Mouse (Mus musculus): Measurements from ENCODE around the gene Renbp. TPM values are rescaled to one million over a fixed set of nuclear protein-coding genes. Genes with fewer than 3 reads are reported as not detected.

Gene Renbp
- polyA plus RNA-seq, 1 experiment from 2014 or later = 15.2 TPM

- Histone ChIP-seq H3K27me3 (replicated peaks; ENCODE audit: control insufficient read depth, insufficient read depth, low read length) (no peaks in the 10 kb centered on the region), H3K27ac (ENCODE audit: low read depth, low read length) (peak overlapping the region; percentile 77), H3K4me1 (ENCODE audit: control insufficient read depth, insufficient read depth, low read depth, low read length) (peaks cover 6% of the 10 kb centered on the region; the same call in 1 of the 2 replicates), H3K4me3 (ENCODE audit: low read length) (peak overlapping the region; percentile 55), H3K4me2 (ENCODE audit: low read length) (peak overlapping the region; percentile 60), H3K36me3 (ENCODE audit: control insufficient read depth, insufficient read depth, low read length) (no peaks in the 10 kb centered on the region), H3K9ac (ENCODE audit: low read depth, low read length) (peak overlapping the region; percentile 80), H3K9me3 (ENCODE audit: control insufficient read depth, low read length) (no peaks in the 10 kb centered on the region)
- ATAC-seq = peak; percentile 69
- WGBS = 18% methylated on average over 28 of the region's 48 CpGs
These were observed 50.2 kb downstream of the Renbp start for GRCm38 (mm10) chrX:73880194-73881035.

DNA sequence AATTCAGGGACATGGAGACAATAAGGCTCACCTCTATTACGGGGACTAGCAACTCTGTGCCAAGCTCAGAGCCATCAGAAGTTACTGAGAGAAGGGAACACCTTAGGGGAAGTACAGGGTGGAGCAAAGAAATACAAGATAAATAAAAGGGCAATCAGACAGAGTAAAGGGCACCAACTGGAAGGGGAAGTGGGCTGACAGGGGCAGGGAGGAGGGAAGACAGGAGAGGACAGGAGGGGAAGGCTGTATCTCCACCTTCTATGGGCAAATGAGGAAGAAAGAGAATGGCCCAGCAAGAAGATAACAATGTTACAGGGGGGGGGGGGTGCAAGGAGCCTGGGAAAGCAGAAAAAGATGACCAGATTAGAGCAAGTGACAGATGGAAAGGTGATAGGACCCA, 53.6 kb downstream of the Renbp start:
- H3K4me1 ChIP-seq (ENCODE audit: control insufficient read depth, insufficient read depth, low read depth, low read length) = peaks cover 6% of the 10 kb centered on the region; the same call in 1 of the 2 replicates
- H3K36me3 ChIP-seq (ENCODE audit: control insufficient read depth, insufficient read depth, low read length) = no peaks in the 10 kb centered on the region
- no peak overlapping the region for H3K27ac ChIP-seq (ENCODE audit: low read depth, low read length)
- 64% methylated on average over 1 of the region's 1 CpGs for WGBS
- ATAC-seq = no peak
- no peak overlapping the region for H3K9ac ChIP-seq (ENCODE audit: low read depth, low read length)
- no peaks in the 10 kb centered on the region for H3K9me3 ChIP-seq (ENCODE audit: control insufficient read depth, low read length)
- peak overlapping the region; percentile 45 for H3K4me2 ChIP-seq (ENCODE audit: low read length)
- no peak overlapping the region for H3K4me3 ChIP-seq (ENCODE audit: low read length)
- H3K27me3 ChIP-seq (replicated peaks; ENCODE audit: control insufficient read depth, insufficient read depth, low read length) = no peaks in the 10 kb centered on the region

DNA sequence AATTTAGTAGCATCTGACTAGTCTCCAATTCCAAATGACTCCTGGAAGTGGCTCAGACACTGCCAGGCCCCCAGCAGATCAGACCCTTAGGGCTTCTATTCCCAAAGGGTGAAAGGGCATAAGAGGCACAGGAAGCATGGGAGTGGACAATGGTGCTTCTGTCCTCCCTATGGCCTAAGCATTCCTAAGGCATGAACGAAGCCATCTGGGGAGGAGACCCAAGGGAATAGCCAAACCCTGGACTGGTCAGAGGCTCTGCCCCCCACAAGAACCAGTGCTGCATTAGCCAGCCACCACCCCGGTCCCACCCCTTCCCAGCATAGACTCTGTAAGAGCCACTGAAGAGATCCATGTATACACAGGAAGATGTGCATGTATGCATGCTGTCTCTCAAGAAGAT, 54.8 kb downstream of the Renbp start:
- peaks cover 6% of the 10 kb centered on the region; the same call in 1 of the 2 replicates for H3K4me1 ChIP-seq (ENCODE audit: control insufficient read depth, insufficient read depth, low read depth, low read length)
- no peaks in the 10 kb centered on the region for H3K27me3 ChIP-seq (replicated peaks; ENCODE audit: control insufficient read depth, insufficient read depth, low read length)
- no peak for ATAC-seq
- H3K9me3 ChIP-seq (ENCODE audit: control insufficient read depth, low read length) = no peaks in the 10 kb centered on the region
- H3K36me3 ChIP-seq (ENCODE audit: control insufficient read depth, insufficient read depth, low read length) = no peaks in the 10 kb centered on the region
- no peak overlapping the region for H3K9ac ChIP-seq (ENCODE audit: low read depth, low read length)
- H3K27ac ChIP-seq (ENCODE audit: low read depth, low read length) = no peak overlapping the region
- no peak overlapping the region for H3K4me3 ChIP-seq (ENCODE audit: low read length)
- H3K4me2 ChIP-seq (ENCODE audit: low read length) = peak overlapping the region; percentile 45
- 70% methylated on average over 2 of the region's 2 CpGs for WGBS

Other genes with a start within 250 kb of the Renbp start
- 144 and 154 TPM in 2 replicates for gene Bcap31, start 214.7 kb downstream of the Renbp start, polyA plus RNA-seq (2015; fragmentation: Nextera tagmentation; extraction: Ambion mirVana)
- gene Abcd1, start 214.3 kb downstream of the Renbp start, polyA plus RNA-seq (2015; fragmentation: Nextera tagmentation; extraction: Ambion mirVana) = 13.1 and 13.2 TPM in 2 replicates
- 0.90 and 1.2 TPM in 2 replicates for gene Plxnb3, start 173.8 kb downstream of the Renbp start, polyA plus RNA-seq (2015; fragmentation: Nextera tagmentation; extraction: Ambion mirVana)
- 1.9 and 4.4 TPM in 2 replicates for gene Srpk3, start 156.4 kb downstream of the Renbp start, polyA plus RNA-seq (2015; fragmentation: Nextera tagmentation; extraction: Ambion mirVana)
- 275 and 285 TPM in 2 replicates for gene Idh3g, start 144.0 kb downstream of the Renbp start, polyA plus RNA-seq (2015; fragmentation: Nextera tagmentation; extraction: Ambion mirVana)
- gene Ssr4, start 143.8 kb downstream of the Renbp start, polyA plus RNA-seq (2015; fragmentation: Nextera tagmentation; extraction: Ambion mirVana) = 145 and 162 TPM in 2 replicates
- 3.1 and 4.0 TPM in 2 replicates for gene Pdzd4, start 105.9 kb downstream of the Renbp start, polyA plus RNA-seq (2015; fragmentation: Nextera tagmentation; extraction: Ambion mirVana)
- 0.11 and 0.20 TPM in 2 replicates for gene Avpr2, start 38.7 kb downstream of the Renbp start, polyA plus RNA-seq (2015; fragmentation: Nextera tagmentation; extraction: Ambion mirVana)
- gene L1cam, start 34.7 kb downstream of the Renbp start, polyA plus RNA-seq (2015; fragmentation: Nextera tagmentation; extraction: Ambion mirVana) = 109 and 139 TPM in 2 replicates
- 2.7 TPM in 2 replicates for gene Arhgap4, start 9.0 kb downstream of the Renbp start, polyA plus RNA-seq (2015; fragmentation: Nextera tagmentation; extraction: Ambion mirVana)
- gene Naa10, start 8.9 kb downstream of the Renbp start, polyA plus RNA-seq (2015; fragmentation: Nextera tagmentation; extraction: Ambion mirVana) = 89.5 and 92.9 TPM in 2 replicates
- gene Hcfc1, start 35.5 kb upstream of the Renbp start, polyA plus RNA-seq (2015; fragmentation: Nextera tagmentation; extraction: Ambion mirVana) = 38.1 and 44.2 TPM in 2 replicates
- 38.4 and 48.5 TPM in 2 replicates for gene Irak1, start 93.1 kb upstream of the Renbp start, polyA plus RNA-seq (2015; fragmentation: Nextera tagmentation; extraction: Ambion mirVana)
- gene Opn1mw, start 196.6 kb upstream of the Renbp start, polyA plus RNA-seq (2015; fragmentation: Nextera tagmentation; extraction: Ambion mirVana) = not detected in 2 replicates
- gene Mecp2, start 204.5 kb upstream of the Renbp start, polyA plus RNA-seq (2015; fragmentation: Nextera tagmentation; extraction: Ambion mirVana) = 9.9 and 10.8 TPM in 2 replicates
- not detected in 2 replicates for gene Tex28, start 237.0 kb upstream of the Renbp start, polyA plus RNA-seq (2015; fragmentation: Nextera tagmentation; extraction: Ambion mirVana)
- 0.14 TPM in 1 of 2 replicates, not detected in the other for gene Tktl1, start 246.4 kb upstream of the Renbp start, polyA plus RNA-seq (2015; fragmentation: Nextera tagmentation; extraction: Ambion mirVana)

All from hindbrain, embryonic 16.5 days (tissue).